Mouse (Mus musculus): ENCODE data around the gene Nubpl. TPM values are rescaled to one million over a fixed set of nuclear protein-coding genes. Genes with fewer than 3 reads are reported as not detected.
A peak's percentile ranks its signal among the peaks of the same experiment; 100 is the strongest.
"Not testable (repeated sequence)": the region's sequence is repeated elsewhere in the genome, so short reads cannot be mapped to it uniquely, and the experiment has no call there.

The Nubpl gene
- polyA plus RNA-seq (2016; fragmentation: Nextera tagmentation; extraction: Ambion mirVana), result 18.3 and 18.5 TPM in 2 replicates

DNA sequence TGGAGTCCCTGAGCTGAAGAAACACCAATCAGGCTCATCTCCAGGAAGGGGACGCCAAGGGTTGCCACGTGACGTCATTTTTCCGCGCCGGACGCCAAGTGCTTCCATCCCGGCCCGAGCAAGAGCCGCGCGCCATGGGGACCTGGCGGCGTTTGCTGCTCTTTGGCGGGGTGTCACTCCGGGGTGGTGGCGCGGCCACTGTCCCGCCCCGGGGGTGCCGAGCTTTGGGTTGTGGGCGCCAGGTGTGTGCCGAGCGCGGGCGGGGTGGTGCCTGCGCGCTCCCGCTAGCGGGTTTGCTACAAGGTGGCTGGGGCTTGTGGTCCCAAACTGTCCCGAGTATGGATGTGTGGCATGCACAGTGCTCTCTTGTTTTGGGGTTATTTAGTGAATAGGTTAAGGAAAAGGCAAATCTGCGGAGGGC lies at the start of gene Nubpl:
Nubpl (plus strand) TSS at position 88 of the 421 bp plus-strand sequence.
- peaks cover 4% of the 10 kb centered on the region for H3K4me1 ChIP-seq
- H3K4me3 ChIP-seq, result peak within 1 kb of the TSS; percentile 95
- no peaks in the 10 kb centered on the region for H3K27me3 ChIP-seq (ENCODE audit: low read depth, poor library complexity, severe bottlenecking)
- DNase-seq (ENCODE audit: low spot score), result peak; percentile 98
- WGBS, result 1% methylated on average over 32 of the region's 32 CpGs
- H3K9me3 ChIP-seq (replicated peaks), result no peaks in the 10 kb centered on the region
- peak within 1 kb of the TSS; percentile 95 for H3K27ac ChIP-seq
- no peaks in the 10 kb centered on the region for H3K36me3 ChIP-seq

DNA sequence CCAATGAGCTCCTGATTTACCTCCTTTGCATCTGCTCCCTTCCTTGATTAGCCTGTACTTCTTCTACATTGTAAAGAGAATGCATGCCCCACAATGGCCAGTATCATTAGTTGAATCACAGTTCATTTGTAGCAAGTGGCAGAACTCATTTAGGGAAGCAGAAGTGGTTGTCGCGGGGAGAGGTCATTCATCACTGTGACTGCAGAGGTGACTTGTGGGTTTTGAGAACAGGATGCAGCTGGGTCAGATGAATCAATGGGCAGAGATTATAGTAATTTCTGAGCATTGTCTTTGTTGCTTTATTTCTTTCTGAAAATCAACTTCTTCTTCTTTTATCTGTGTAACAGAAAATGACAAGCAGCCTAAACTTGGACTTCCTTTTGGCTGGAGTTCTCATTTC lies 48.2 kb upstream of the Nubpl start:
- 52% methylated on average over 2 of the region's 2 CpGs for WGBS

DNA sequence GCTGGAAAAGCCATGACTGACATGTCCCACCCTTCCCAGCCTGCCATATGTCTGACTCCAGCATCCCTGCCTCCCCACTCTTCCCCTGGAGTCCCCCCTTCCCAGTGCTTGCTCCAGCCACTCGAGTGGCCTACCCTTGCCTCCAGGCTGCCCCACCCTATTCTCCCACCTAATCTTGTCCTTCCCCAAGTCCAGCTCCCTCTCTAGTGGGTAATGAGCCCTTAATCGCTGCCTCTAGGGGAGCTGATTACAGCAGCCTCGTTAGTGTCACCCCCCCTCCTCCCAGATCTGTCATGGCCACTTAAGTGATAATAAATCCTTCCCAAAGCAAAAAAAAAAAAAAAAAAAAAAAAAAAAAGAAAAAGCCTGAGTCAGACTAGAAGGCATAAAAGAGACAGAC lies 18.2 kb upstream of the Nubpl start:
- not testable (repeated sequence) for H3K4me1 ChIP-seq; H3K36me3 ChIP-seq; H3K9me3 ChIP-seq (replicated peaks); H3K27ac ChIP-seq; DNase-seq (ENCODE audit: low spot score); H3K4me3 ChIP-seq; H3K27me3 ChIP-seq (ENCODE audit: low read depth, poor library complexity, severe bottlenecking)
- 20% methylated on average over 3 of the region's 3 CpGs for WGBS

More for the DNA sequence above, 48.2 kb upstream of the Nubpl start:
- H3K4me3 ChIP-seq, result no peak overlapping the region
- H3K9me3 ChIP-seq (replicated peaks), result no peaks in the 10 kb centered on the region
- no peaks in the 10 kb centered on the region for H3K4me1 ChIP-seq
- no peak overlapping the region for H3K27ac ChIP-seq
- H3K27me3 ChIP-seq (ENCODE audit: low read depth, poor library complexity, severe bottlenecking), result no peaks in the 10 kb centered on the region
- no peak for DNase-seq (ENCODE audit: low spot score)
- H3K36me3 ChIP-seq, result no peaks in the 10 kb centered on the region

- Histone ChIP-seq H3K27ac (peak overlapping the region; percentile 95; the same call in 1 of the 2 replicates), H3K27me3 (ENCODE audit: low read depth, poor library complexity, severe bottlenecking) (no peaks in the 10 kb centered on the region), H3K36me3 (no peaks in the 10 kb centered on the region), H3K9me3 (replicated peaks) (no peaks in the 10 kb centered on the region), H3K4me3 (peak overlapping the region; percentile 95), H3K4me1 (peaks cover 4% of the 10 kb centered on the region)
- DNase-seq (ENCODE audit: low spot score), result no peak
- WGBS, result 70% methylated on average over 13 of the region's 13 CpGs
These were observed 388 bp upstream of the Nubpl start for GRCm38 (mm10) chr12:52097049-52097649.

DNA sequence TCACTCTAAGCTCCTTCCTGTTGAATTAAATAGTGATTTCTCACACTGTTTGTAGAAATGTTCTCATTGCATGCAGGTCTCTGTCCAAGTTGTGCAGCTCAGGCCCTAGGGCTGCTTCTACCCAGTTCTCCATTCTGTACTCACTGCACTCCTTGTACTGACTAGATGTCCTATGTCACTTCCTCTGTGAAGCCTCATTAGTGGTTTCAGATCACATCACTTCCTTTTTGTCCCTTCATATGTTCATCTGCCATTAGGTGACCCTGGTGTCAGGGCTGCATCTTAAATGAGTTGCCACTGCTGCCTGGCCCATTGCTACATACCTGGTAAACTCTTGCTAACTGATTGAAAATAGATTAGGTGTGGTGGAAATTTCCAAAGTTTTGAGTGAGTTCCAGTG lies 22.7 kb downstream of the Nubpl start:
- Histone ChIP-seq H3K27ac (no peak overlapping the region), H3K27me3 (ENCODE audit: low read depth, poor library complexity, severe bottlenecking) (no peaks in the 10 kb centered on the region), H3K4me3 (no peak overlapping the region), H3K9me3 (replicated peaks) (no peaks in the 10 kb centered on the region), H3K4me1 (no peaks in the 10 kb centered on the region), H3K36me3 (no peaks in the 10 kb centered on the region)
- no peak for DNase-seq (ENCODE audit: low spot score)

- no peaks in the 10 kb centered on the region for H3K9me3 ChIP-seq (replicated peaks)
- no peaks in the 10 kb centered on the region for H3K36me3 ChIP-seq
- no peaks in the 10 kb centered on the region for H3K27me3 ChIP-seq (ENCODE audit: low read depth, poor library complexity, severe bottlenecking)
- 77% methylated on average over 3 of the region's 3 CpGs for WGBS
- H3K27ac ChIP-seq, result no peak overlapping the region
- DNase-seq (ENCODE audit: low spot score), result no peak
- H3K4me3 ChIP-seq, result no peak overlapping the region
- H3K4me1 ChIP-seq, result peaks cover 4% of the 10 kb centered on the region; the same call in 1 of the 2 replicates
These were observed 28.9 kb downstream of the Nubpl start for GRCm38 (mm10) chr12:52126407-52126806.

- no peak for DNase-seq (ENCODE audit: low spot score)
- H3K4me3 ChIP-seq, result no peak overlapping the region
- no peaks in the 10 kb centered on the region for H3K36me3 ChIP-seq
- no peaks in the 10 kb centered on the region for H3K9me3 ChIP-seq (replicated peaks)
- 91% methylated on average over 3 of the region's 3 CpGs for WGBS
- H3K27me3 ChIP-seq (ENCODE audit: low read depth, poor library complexity, severe bottlenecking), result no peaks in the 10 kb centered on the region
- peaks cover 15% of the 10 kb centered on the region for H3K4me1 ChIP-seq
- H3K27ac ChIP-seq, result no peak overlapping the region
These were observed 31.5 kb downstream of the Nubpl start for GRCm38 (mm10) chr12:52129072-52129471.

- DNase-seq (ENCODE audit: low spot score), result peak; percentile 39
These were observed 34.7 kb downstream of the Nubpl start for GRCm38 (mm10) chr12:52132256-52132655.

DNA sequence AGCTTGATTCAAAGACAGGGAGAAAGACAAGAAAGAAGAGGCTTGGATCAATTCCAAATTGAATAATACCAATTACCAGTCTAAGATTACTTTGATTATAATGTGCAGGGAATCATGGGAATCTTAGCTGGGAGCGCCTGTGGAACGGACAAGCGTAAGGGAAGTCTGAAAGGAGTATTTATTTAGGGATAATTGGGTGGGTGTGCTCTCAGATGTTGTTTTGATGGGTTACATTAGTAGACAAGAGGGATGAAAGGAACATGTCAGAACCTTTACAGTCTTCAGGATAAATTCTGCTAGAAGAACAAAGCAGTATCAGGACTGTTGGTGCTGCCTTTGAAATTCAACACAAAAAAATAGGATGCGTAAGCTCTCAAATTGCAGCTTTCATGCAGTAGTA lies 40.8 kb downstream of the Nubpl start:
- no peak for DNase-seq (ENCODE audit: low spot score)
- no peak overlapping the region for H3K4me3 ChIP-seq
- H3K9me3 ChIP-seq (replicated peaks), result no peaks in the 10 kb centered on the region
- H3K4me1 ChIP-seq, result peaks cover 12% of the 10 kb centered on the region
- H3K36me3 ChIP-seq, result no peaks in the 10 kb centered on the region
- WGBS, result 87% methylated on average over 4 of the region's 4 CpGs
- no peaks in the 10 kb centered on the region for H3K27me3 ChIP-seq (ENCODE audit: low read depth, poor library complexity, severe bottlenecking)
- no peak overlapping the region for H3K27ac ChIP-seq

More at GRCm38 (mm10) chr12:52132256-52132655, 34.7 kb downstream of the Nubpl start:
- H3K4me3 ChIP-seq, result no peak overlapping the region
- H3K27me3 ChIP-seq (ENCODE audit: low read depth, poor library complexity, severe bottlenecking), result no peaks in the 10 kb centered on the region
- 7% methylated on average over 10 of the region's 10 CpGs for WGBS
- H3K4me1 ChIP-seq, result peaks cover 23% of the 10 kb centered on the region
- H3K36me3 ChIP-seq, result no peaks in the 10 kb centered on the region
- no peaks in the 10 kb centered on the region for H3K9me3 ChIP-seq (replicated peaks)
- H3K27ac ChIP-seq, result 0 out of 2 replicates have a peak overlapping the region, but pooled peaks have one; percentile 38

GRCm38 (mm10) chr12:52146639-52147038 lies 49.1 kb downstream of the Nubpl start:
- DNase-seq (ENCODE audit: low spot score), result no peak
- no peak overlapping the region for H3K27ac ChIP-seq
- H3K4me1 ChIP-seq, result no peaks in the 10 kb centered on the region
- peaks cover 7% of the 10 kb centered on the region for H3K36me3 ChIP-seq
- H3K4me3 ChIP-seq, result no peak overlapping the region
- 90% methylated on average over 2 of the region's 2 CpGs for WGBS
- H3K27me3 ChIP-seq (ENCODE audit: low read depth, poor library complexity, severe bottlenecking), result no peaks in the 10 kb centered on the region
- H3K9me3 ChIP-seq (replicated peaks), result no peaks in the 10 kb centered on the region

DNA sequence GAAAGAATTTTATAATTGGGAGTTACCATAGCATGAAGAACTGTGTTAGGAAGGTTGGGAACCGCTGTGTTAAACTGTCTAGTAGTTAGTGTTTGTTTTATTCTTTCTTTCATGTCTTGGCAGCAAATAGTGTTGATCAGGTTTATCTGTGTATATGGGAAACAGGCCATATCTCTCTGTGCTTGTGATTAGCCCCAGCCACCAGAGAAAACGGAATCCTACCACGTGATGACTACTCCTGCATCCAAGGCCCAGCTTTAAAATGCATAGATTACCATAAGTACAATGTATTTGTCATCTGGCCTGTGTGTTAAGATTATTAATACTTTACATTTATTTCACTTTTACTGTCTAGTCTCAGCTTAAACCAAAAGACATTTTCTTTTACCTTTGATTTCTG lies 51.9 kb downstream of the Nubpl start:
- H3K4me1 ChIP-seq, result no peaks in the 10 kb centered on the region
- no peaks in the 10 kb centered on the region for H3K27me3 ChIP-seq (ENCODE audit: low read depth, poor library complexity, severe bottlenecking)
- no peak overlapping the region for H3K27ac ChIP-seq
- H3K4me3 ChIP-seq, result no peak overlapping the region
- WGBS, result 94% methylated on average over 3 of the region's 3 CpGs
- no peaks in the 10 kb centered on the region for H3K36me3 ChIP-seq
- no peak for DNase-seq (ENCODE audit: low spot score)
- H3K9me3 ChIP-seq (replicated peaks), result no peaks in the 10 kb centered on the region

DNA sequence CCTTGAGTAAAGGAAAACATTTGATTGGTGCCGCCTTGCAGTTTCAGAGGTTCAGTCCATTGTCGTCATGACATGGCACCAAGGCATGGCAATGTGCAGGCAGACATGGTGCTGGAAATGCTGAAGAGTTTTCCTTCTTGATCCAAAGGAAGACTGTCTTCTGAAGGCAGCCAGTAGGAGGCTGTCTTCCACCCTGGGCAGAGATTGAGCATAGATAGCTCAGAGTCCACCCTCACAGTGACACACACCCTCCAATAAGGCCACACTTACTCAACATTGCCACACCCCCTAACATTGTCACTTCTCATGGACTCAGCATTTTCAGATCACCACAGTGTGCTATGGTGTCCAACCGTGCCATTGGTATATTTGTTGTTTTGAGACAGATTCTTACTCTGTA lies 54.5 kb downstream of the Nubpl start:
- Histone ChIP-seq H3K36me3 (no peaks in the 10 kb centered on the region), H3K9me3 (replicated peaks) (no peaks in the 10 kb centered on the region), H3K4me1 (no peaks in the 10 kb centered on the region), H3K4me3 (no peak overlapping the region), H3K27ac (no peak overlapping the region), H3K27me3 (ENCODE audit: low read depth, poor library complexity, severe bottlenecking) (no peaks in the 10 kb centered on the region)
- WGBS, result 94% methylated on average over 3 of the region's 3 CpGs
- DNase-seq (ENCODE audit: low spot score), result no peak

DNA sequence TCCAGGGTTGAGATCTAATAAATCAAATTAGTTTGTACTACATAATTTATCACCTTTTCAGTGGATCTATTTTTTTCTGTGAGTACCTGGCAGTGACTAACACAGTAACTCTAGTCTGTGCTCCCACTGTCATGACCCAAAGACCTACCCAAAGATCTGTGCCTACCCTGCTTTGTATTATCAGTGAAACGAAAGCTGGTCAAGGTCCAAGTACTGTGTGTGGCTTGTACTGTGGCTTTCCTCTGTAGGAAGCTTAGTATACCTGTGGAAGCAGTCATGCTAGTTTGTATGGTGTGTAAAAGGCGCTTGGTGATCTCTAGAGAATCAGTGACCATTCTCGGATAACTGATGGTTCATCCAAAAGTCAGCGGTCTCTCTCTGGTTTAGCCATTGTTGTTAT lies 57.4 kb downstream of the Nubpl start:
- no peak for DNase-seq (ENCODE audit: low spot score)
- no peak overlapping the region for H3K4me3 ChIP-seq
- H3K4me1 ChIP-seq, result no peaks in the 10 kb centered on the region
- no peaks in the 10 kb centered on the region for H3K36me3 ChIP-seq
- H3K27me3 ChIP-seq (ENCODE audit: low read depth, poor library complexity, severe bottlenecking), result no peaks in the 10 kb centered on the region
- no peaks in the 10 kb centered on the region for H3K9me3 ChIP-seq (replicated peaks)
- 94% methylated on average over 4 of the region's 4 CpGs for WGBS
- no peak overlapping the region for H3K27ac ChIP-seq

- DNase-seq (ENCODE audit: low spot score), result no peak
- peaks cover 5% of the 10 kb centered on the region; the same call in 1 of the 2 replicates for H3K36me3 ChIP-seq
- H3K4me3 ChIP-seq, result no peak overlapping the region
- no peaks in the 10 kb centered on the region for H3K27me3 ChIP-seq (ENCODE audit: low read depth, poor library complexity, severe bottlenecking)
- H3K9me3 ChIP-seq (replicated peaks), result no peaks in the 10 kb centered on the region
- H3K27ac ChIP-seq, result no peak overlapping the region
- H3K4me1 ChIP-seq, result no peaks in the 10 kb centered on the region
These were observed 66.9 kb downstream of the Nubpl start for GRCm38 (mm10) chr12:52164414-52164813.

Measured in limb, embryonic 10.5 days (tissue).